Mouse (Mus musculus) forebrain, embryonic 12.5 days (tissue): ENCODE results near the gene 2010111I01Rik. TPM values are rescaled to one million over a fixed set of nuclear protein-coding genes. Genes with fewer than 3 reads are reported as not detected.

Experiments
- ATAC-seq: fragments of 200-750 bp; cut with Nextera tagmentation; 2 replicates; pipeline ENCODE4 v1.8.0; 2017; ENCODE audit warnings: moderate TSS enrichment; ENCODE audit not compliant: low FRiP score
- H3K27ac ChIP-seq: fragments of 300-500 bp; sonication (generic); 2 replicates; pipeline ENCODE4 v1.5.1; 2016; ENCODE audit warnings: mild to moderate bottlenecking
- H3K27me3 ChIP-seq: fragments of 300-500 bp; sonication (generic); 2 replicates; pipeline ENCODE4 v1.6.1; 2016; ENCODE audit warnings: mild to moderate bottlenecking
- H3K36me3 ChIP-seq: fragments of 300-500 bp; sonication (generic); replicated peaks from 2 replicates; pipeline ENCODE4 v1.6.1; 2016; ENCODE audit warnings: mild to moderate bottlenecking
- H3K4me1 ChIP-seq: fragments of 300-500 bp; sonication (generic); 2 replicates; pipeline ENCODE4 v1.6.1; 2016
- H3K4me2 ChIP-seq: fragments of 300-500 bp; sonication (generic); 2 replicates; pipeline ENCODE4 v1.6.1; 2016; ENCODE audit warnings: mild to moderate bottlenecking, moderate library complexity
- H3K4me3 ChIP-seq: fragments of 300-500 bp; sonication (generic); replicated peaks from 2 replicates; pipeline ENCODE4 v1.5.1; 2016; ENCODE audit warnings: mild to moderate bottlenecking
- H3K9ac ChIP-seq: fragments of 300-500 bp; sonication (generic); 2 replicates; pipeline ENCODE4 v1.6.1; 2016; ENCODE audit warnings: mild to moderate bottlenecking
- H3K9me3 ChIP-seq: fragments of 300-500 bp; sonication (generic); 2 replicates; pipeline ENCODE4 v1.6.1; 2016
- WGBS: fragments of 180-500 bp; shearing (Covaris S2); methylation state at CpG from one replicate; pipeline ENCODE4 v1.1.7; 2016; 5-methylcytosine and 5-hydroxymethylcytosine counted together
- polyA plus RNA-seq: library from polyadenylated mRNA; unstranded; fragments of >200 nt; fragmentation: Nextera tagmentation; extraction: Ambion mirVana; gene quantifications from 2 replicates; pipeline ENCODE4 v1.2.1, GENCODE M21; 2016

The 2010111I01Rik gene
- polyA plus RNA-seq, 1 experiment from 2014 or later, result 34.3 TPM

DNA sequence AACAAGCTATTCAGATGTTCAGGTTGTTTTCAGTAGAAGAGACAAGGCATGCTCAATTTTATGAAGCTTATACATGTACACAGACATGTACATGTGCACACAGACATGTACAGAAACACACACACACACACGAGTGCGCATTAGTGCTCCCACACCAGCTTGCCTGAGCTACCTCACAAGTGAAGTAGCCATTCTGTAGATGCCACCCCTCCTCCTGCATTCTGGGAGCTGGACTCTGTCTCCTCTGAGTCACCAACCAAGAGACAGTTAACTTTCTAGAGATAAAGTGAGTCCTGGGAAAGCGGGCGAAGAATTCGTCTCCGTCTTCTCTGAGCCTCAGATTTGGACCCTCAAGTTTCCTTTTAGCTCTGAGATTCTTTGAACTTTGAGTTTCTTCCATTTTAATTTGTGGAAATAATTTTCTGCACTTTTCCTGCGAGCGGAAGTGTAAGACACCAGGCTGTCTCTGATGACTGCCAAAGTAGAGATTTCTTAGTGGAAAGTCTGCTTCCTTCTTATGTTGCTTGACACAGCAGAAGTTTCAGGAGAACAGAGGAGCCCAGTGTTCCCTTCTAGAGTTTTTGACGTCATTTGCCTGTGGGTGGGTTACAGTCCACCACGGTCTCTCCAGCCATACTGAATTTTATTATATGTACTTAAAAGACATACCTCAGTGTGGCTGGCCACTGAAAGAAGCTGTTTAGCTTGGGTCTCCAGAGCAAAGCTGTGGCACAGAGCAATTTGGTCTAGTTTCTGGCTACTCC lies 175.0 kb downstream of the 2010111I01Rik start:
- H3K9ac ChIP-seq, result no peak overlapping the region
- no peak overlapping the region for H3K4me2 ChIP-seq
- H3K4me1 ChIP-seq, result peaks cover 6% of the 10 kb centered on the region; the same call in 1 of the 2 replicates
- ATAC-seq, result no peak
- no peak overlapping the region for H3K27ac ChIP-seq
- H3K36me3 ChIP-seq, result no peaks in the 10 kb centered on the region
- H3K27me3 ChIP-seq, result no peaks in the 10 kb centered on the region
- no peaks in the 10 kb centered on the region for H3K9me3 ChIP-seq
- 92% methylated on average over 10 of the region's 10 CpGs for WGBS
- no peak overlapping the region for H3K4me3 ChIP-seq

DNA sequence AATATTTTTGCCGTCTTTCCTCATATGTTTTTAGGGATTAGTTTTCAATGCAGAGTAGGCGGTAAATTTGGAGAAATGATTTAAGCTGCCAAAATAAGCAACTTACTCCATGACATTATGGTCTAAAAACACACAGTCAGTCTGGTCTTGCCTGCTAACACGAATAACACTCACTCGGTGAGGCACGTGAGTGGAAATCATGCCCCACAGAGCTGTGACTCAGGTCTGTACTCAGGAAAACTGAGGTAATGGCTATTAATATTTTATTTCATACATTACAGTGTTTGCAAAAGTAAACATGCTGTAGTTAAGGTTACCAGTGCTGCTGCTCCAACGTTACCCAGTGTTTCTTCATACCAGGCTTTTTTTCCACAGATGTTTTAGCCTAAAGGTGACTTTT lies 176.1 kb downstream of the 2010111I01Rik start:
- Histone ChIP-seq H3K27me3 (peaks cover 4% of the 10 kb centered on the region; the same call in 1 of the 2 replicates), H3K36me3 (no peaks in the 10 kb centered on the region), H3K4me1 (peaks cover 6% of the 10 kb centered on the region; the same call in 1 of the 2 replicates), H3K9ac (no peak overlapping the region), H3K4me3 (no peak overlapping the region), H3K4me2 (no peak overlapping the region), H3K9me3 (no peaks in the 10 kb centered on the region), H3K27ac (no peak overlapping the region)
- 94% methylated on average over 6 of the region's 6 CpGs for WGBS
- no peak for ATAC-seq

DNA sequence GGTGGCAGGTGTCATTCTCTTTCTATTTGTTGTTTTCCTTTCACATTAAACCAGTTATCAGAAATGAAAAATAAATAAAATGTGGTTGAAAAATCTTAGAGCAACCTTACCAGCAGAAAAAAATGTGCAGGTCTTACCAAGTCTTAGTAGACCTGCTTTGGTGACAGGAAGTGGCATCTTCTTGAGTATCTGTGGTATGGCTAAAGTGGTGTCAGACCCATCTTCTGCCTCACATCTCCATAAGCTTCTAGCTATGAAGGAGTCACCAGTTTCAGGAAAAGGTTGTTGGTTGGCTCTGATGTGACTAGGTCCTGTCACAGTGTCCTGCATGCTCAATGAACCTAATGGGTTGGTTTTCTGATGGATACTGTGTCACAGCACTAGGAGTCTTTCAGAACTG lies 176.6 kb downstream of the 2010111I01Rik start:
- ATAC-seq, result no peak
- Histone ChIP-seq H3K27ac (no peak overlapping the region), H3K27me3 (peaks cover 4% of the 10 kb centered on the region; the same call in 1 of the 2 replicates), H3K36me3 (no peaks in the 10 kb centered on the region), H3K4me2 (no peak overlapping the region), H3K9ac (no peak overlapping the region), H3K9me3 (no peaks in the 10 kb centered on the region), H3K4me3 (no peak overlapping the region), H3K4me1 (peaks cover 6% of the 10 kb centered on the region; the same call in 1 of the 2 replicates)

DNA sequence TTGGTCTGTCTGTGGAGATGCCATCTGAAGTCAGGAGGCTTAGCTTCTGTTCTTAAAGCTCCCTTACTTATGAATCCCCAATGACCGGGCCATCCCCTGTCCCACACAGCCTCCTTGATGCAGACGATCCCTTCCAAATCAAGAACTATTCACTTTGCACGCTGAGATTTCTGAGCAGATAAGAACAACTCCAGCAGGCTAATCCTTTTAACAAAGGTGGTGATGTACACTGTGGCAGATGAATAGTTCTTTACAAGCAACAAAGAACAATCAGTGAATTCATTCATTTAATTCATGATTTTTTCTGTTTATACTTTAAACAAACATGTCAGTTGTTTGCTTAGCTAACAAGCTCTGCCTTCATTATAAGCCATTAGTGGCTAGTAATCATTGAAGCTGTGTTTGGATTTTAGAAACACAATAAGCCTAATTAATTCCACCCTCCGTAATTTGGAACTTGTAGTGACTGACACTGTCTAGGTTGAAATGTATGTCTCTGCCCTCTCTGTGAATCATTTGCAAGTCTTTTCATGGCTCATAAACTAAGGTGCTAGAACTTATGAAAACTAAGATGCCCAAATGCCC lies 182.0 kb downstream of the 2010111I01Rik start:
- Histone ChIP-seq H3K4me2 (no peak overlapping the region), H3K4me3 (no peak overlapping the region), H3K27me3 (peaks cover 4% of the 10 kb centered on the region; the same call in 1 of the 2 replicates), H3K9ac (no peak overlapping the region), H3K9me3 (no peaks in the 10 kb centered on the region), H3K4me1 (peaks cover 10% of the 10 kb centered on the region), H3K36me3 (no peaks in the 10 kb centered on the region), H3K27ac (no peak overlapping the region)
- ATAC-seq, result no peak
- WGBS, result 14% methylated on average over 4 of the region's 4 CpGs

DNA sequence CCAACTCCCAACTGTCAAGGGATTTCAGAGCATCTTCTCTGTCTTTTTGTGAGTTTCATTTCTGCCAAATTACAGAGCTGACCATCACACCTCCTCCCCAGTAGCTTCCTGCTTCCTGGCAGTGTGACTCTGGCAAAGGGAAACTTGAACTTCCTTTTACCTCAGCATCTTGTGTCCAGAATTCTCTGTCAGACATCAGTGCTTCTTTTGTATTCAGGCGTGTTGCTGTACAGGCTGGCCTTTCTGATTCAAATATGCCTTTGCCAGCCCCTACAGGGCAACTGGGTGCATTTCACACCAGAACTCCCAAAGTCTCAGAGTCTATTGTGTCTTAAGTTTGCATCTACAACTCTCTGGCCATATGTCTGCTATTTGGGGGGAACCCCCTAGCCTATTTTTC lies 183.5 kb downstream of the 2010111I01Rik start:
- ATAC-seq, result no peak
- no peaks in the 10 kb centered on the region for H3K36me3 ChIP-seq
- no peak overlapping the region for H3K4me3 ChIP-seq
- H3K4me2 ChIP-seq, result no peak overlapping the region
- H3K27me3 ChIP-seq, result peaks cover 4% of the 10 kb centered on the region; the same call in 1 of the 2 replicates
- no peak overlapping the region for H3K27ac ChIP-seq
- WGBS, result 41% methylated on average over 1 of the region's 1 CpGs
- H3K9ac ChIP-seq, result no peak overlapping the region
- no peaks in the 10 kb centered on the region for H3K9me3 ChIP-seq
- H3K4me1 ChIP-seq, result peaks cover 10% of the 10 kb centered on the region

- no peak overlapping the region for H3K4me3 ChIP-seq
- H3K9me3 ChIP-seq, result no peaks in the 10 kb centered on the region
- H3K27ac ChIP-seq, result no peak overlapping the region
- ATAC-seq, result no peak
- no peak overlapping the region for H3K9ac ChIP-seq
- WGBS, result 54% methylated on average over 2 of the region's 2 CpGs
- H3K27me3 ChIP-seq, result no peaks in the 10 kb centered on the region
- no peak overlapping the region for H3K4me2 ChIP-seq
- peaks cover 18% of the 10 kb centered on the region for H3K4me1 ChIP-seq
- H3K36me3 ChIP-seq, result no peaks in the 10 kb centered on the region
These were observed 185.9 kb downstream of the 2010111I01Rik start for GRCm38 (mm10) chr13:63150470-63151020.

- Histone ChIP-seq H3K9me3 (no peaks in the 10 kb centered on the region), H3K36me3 (no peaks in the 10 kb centered on the region), H3K27ac (no peak overlapping the region), H3K27me3 (no peaks in the 10 kb centered on the region), H3K4me2 (no peak overlapping the region), H3K9ac (no peak overlapping the region), H3K4me1 (peaks cover 20% of the 10 kb centered on the region), H3K4me3 (no peak overlapping the region)
- WGBS, result 88% methylated on average over 9 of the region's 9 CpGs
- no peak for ATAC-seq
These were observed 186.5 kb downstream of the 2010111I01Rik start for GRCm38 (mm10) chr13:63151028-63151738.

DNA sequence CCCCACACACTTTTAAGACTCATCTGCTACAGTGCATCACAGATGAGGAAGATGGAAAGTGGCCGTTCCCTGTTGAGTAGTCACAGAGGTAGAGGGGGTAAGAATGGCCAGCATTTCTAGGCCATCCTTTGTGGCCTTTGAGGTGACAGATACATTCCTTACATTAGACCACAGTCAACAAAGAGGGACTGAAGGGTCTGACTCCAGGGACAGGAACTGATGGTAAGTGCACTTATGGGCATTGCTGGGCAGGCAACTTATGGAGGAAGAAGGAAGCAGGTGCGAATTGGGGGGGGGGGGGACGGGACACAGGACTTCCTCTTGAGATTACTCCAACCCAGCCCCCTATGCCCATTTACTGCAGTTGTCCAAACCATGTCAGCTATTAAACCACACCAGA lies 187.8 kb downstream of the 2010111I01Rik start:
- Histone ChIP-seq H3K9ac (no peak overlapping the region), H3K9me3 (no peaks in the 10 kb centered on the region), H3K27me3 (no peaks in the 10 kb centered on the region), H3K4me2 (no peak overlapping the region), H3K27ac (no peak overlapping the region), H3K4me1 (peaks cover 17% of the 10 kb centered on the region), H3K4me3 (no peak overlapping the region), H3K36me3 (no peaks in the 10 kb centered on the region)
- ATAC-seq, result no peak
- WGBS, result 90% methylated on average over 3 of the region's 3 CpGs

DNA sequence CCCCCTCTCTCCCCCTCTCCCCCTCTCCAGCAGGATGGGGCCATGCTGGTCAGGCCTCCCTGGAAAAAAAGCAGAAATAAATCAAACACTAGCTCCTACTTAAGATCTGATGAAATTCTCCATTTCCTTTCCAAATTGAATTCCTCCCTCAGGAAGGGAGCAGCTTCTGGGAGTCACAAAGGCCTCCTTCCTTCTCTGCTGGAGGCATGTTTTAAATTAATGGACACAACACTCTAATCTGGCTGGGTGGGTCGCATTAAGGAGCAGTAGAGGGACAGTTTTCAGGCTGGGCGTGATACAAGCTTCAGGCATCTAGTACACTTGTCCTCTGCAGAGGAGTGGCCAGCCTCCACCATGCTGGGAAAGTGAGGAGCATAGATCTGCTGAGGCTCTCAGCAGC lies 188.7 kb downstream of the 2010111I01Rik start:
- H3K4me2 ChIP-seq, result no peak overlapping the region
- H3K27me3 ChIP-seq, result no peaks in the 10 kb centered on the region
- H3K9me3 ChIP-seq, result no peaks in the 10 kb centered on the region
- H3K9ac ChIP-seq, result no peak overlapping the region
- H3K36me3 ChIP-seq, result no peaks in the 10 kb centered on the region
- H3K4me3 ChIP-seq, result no peak overlapping the region
- no peak overlapping the region for H3K27ac ChIP-seq
- 62% methylated on average over 2 of the region's 2 CpGs for WGBS
- peaks cover 12% of the 10 kb centered on the region for H3K4me1 ChIP-seq
- ATAC-seq, result no peak

GRCm38 (mm10) chr13:63154851-63155571 lies 190.3 kb downstream of the 2010111I01Rik start:
- no peaks in the 10 kb centered on the region for H3K36me3 ChIP-seq
- no peak overlapping the region for H3K9ac ChIP-seq
- no peak overlapping the region for H3K4me2 ChIP-seq
- 55% methylated on average over 7 of the region's 7 CpGs for WGBS
- H3K9me3 ChIP-seq, result no peaks in the 10 kb centered on the region
- H3K27me3 ChIP-seq, result no peaks in the 10 kb centered on the region
- 0 out of 2 replicates have a peak, but pooled peaks have one; percentile 20 for ATAC-seq
- H3K27ac ChIP-seq, result peak overlapping the region; percentile 31; the same call in 1 of the 2 replicates
- no peak overlapping the region for H3K4me3 ChIP-seq
- H3K4me1 ChIP-seq, result peaks cover 10% of the 10 kb centered on the region

DNA sequence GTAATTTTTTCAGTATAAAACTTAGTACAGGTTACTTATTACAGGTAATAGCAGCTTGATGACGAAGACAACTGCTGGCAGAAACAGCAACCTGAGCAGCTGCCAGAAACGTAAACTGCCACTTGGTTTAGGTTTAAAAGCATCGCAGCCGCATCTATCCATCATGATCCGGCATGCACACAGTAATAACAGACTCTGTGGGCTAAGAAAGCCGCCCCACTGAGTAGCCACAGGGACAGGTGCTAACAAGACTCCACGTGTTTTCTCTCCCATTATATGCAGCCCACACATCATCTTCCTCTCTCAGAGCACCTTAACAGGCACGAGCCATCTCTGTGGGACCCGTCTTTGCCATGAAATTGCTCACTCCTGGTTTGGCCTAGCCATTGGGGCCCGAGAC lies 191.6 kb downstream of the 2010111I01Rik start:
- Histone ChIP-seq H3K27ac (no peak overlapping the region), H3K4me2 (no peak overlapping the region), H3K27me3 (no peaks in the 10 kb centered on the region), H3K36me3 (no peaks in the 10 kb centered on the region), H3K4me1 (peaks cover 10% of the 10 kb centered on the region), H3K9me3 (no peaks in the 10 kb centered on the region), H3K4me3 (no peak overlapping the region), H3K9ac (no peak overlapping the region)
- WGBS, result 91% methylated on average over 10 of the region's 10 CpGs
- no peak for ATAC-seq
